Mouse (Mus musculus) embryo, embryonic 11.5 days (tissue): ENCODE data around the gene Itgam.
"Not testable (repeated sequence)": the region's sequence is repeated elsewhere in the genome, so short reads cannot be mapped to it uniquely, and the experiment has no call there.

ENCODE experiments used
- DNase-seq: peaks from one replicate; pipeline ENCODE4 v3.0.0-alpha.2; 2012; ENCODE audit warnings: low read depth, low spot score

Gene Itgam

DNA sequence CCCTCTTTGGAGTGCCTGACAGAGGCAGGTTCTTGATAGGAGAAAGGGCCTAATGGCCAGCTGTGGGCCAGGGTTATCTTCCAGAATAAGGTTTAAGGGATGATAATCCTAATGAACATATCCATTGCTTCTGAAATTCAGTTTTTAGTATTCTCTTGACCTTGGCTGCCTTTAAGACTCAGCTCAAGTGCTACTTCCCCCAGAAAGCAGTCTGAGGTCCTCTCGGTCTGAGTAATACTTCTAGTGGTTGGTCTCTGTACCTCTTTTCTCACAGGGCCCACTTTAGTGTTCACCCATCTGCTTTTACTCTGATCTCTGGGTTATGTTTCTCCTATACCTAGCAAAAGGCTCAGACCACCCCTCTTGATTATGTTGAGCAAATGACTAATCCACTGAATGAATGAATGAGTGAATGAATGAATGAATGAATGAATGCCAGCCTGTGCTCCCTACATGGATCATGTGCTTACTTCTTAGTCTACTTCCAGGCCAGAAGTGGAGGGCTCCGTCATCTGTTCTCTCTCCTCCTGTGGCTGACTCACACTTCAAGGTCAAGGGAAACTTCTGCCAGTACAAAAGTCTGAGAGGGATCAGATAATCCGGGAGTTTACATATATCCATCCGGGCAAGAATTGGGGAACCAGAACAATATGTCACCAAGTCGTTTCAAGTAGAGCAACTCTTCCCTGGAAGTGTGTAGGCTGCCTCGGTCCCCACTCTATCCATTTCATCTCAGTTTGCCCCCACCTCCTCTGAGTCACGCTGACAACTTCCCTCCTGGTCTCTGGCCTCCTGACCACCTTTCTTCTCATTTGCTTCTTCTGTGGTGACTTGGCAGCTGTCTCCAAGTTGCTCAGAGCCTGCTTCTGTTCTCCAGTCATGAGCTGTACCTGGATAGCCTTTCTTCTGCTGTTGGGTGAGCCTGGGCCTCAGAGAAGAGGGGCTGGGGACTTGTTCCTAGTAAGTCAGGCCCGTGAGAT, 66.6 kb downstream of the Itgam start, which contains the start of gene Itgax:
TSS of gene Itgax (plus strand) at position 807 of the 980 bp plus-strand sequence.
- DNase-seq: no peak

DNA sequence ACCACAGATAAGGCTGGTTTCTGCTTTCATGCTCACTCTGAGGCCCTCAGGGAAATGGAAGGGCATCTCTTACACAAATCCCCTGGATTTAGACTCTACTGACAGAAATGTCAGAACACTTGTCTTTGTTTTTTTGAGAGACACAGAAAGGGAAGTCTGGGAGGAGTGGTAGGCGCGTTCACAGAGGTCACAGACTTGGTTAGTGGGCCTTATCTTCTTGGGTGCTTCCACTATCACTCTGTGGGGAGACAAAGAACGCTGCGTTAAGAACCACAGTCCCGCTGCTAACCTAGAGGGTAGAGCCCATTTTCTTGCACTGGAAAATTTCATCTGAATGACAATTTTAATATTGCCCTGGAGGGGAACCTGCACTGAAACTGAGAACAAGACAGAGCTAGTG, 69.7 kb downstream of the Itgam start:
- DNase-seq: no peak

DNA sequence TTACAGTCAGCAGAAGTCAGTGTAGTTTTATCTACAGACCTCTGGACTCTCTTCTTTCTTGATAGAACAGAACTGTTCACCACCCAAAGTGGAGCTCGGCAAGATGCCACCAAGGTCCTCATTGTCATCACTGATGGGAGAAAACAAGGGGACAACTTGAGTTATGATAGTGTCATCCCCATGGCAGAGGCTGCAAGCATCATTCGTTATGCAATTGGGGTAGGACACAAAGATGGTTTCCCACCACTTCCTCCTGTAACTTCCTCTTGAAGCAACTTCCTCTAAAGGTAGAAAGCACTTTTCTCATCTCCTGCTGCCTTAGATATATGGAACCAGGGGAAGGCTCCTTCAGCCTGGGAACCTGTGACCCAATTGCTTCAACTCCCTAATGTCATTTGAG, 71.2 kb downstream of the Itgam start:
- DNase-seq: no peak

DNA sequence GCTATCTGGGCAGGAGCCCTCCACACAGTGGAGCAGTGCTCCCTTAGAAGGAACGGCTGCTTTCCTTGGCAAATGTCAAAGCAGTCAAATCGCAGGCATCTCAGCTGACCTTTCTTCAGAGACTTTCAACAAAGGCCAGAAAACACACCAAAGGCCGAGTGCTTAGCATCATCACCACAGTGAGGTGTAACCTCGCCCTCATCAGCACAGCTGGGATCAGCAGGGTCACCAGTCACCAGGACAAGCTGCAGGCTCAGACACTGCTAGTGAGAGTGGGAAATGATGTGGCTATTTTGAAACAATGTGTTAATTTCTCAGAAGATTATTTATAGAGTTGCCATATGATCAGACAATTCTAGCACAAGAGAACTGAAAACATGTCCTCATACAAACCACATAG, 74.5 kb downstream of the Itgam start:
- no peak for DNase-seq

DNA sequence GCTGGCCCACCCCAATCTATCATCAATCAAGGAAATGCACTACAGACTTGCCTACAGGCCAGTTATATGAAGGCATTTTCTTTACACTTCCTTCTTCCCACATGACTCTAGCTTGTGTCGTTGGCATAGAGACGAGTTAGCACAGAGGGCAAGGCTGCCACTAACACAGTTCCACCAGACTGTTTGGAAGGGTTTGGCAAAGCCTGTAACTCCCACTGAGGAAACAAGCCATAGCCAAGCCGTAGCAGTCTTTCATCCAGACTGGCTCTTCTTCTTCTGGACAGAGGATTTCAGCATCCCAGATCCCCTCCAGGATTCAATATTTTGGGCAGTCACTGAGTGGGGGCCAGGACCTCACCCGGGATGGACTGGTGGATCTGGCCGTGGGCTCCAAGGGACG, 77.2 kb downstream of the Itgam start:
- no peak for DNase-seq

DNA sequence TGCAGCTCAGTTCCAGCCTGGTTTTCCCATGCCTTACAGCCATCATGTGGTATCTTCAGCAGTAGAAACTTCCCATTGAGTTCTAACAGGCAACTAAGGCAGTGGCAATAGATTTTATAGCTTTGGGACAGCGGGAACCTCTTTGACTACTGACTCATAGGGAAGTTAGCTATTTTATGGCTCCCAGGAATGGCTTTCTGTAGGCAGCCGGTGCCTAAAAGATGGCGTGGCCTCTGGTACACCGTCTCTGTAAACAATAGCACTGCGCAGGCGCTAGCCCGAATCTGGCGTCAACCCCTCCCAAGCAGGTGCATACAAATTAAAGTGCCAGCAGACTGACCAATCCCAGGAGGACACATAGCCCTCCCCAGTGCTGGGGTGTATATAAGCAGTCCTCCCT, 88.5 kb downstream of the Itgam start:
- DNase-seq: no peak

DNA sequence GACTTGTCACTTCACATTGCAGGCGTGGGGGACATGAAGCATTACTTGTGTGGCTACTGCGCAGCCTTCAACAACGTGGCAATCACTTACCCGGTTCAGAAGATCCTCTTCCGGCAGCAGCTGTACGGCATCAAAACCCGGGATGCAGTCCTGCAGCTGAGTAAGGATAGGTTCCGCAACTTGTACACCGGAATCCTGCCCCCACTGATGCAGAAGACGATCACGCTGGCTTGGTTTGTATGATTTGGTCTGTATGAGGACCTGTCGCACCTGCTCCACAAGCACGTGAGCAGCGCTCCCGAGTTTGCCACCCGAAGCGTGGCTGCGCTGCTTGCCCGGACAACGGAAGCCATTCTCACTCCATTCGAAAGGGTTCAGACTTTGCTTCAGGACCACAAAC, 91.6 kb downstream of the Itgam start, which contains the start of gene Itgad:
TSS of gene Itgad (plus strand) at position 301 of the 400 bp plus-strand sequence.
- DNase-seq: no peak

DNA sequence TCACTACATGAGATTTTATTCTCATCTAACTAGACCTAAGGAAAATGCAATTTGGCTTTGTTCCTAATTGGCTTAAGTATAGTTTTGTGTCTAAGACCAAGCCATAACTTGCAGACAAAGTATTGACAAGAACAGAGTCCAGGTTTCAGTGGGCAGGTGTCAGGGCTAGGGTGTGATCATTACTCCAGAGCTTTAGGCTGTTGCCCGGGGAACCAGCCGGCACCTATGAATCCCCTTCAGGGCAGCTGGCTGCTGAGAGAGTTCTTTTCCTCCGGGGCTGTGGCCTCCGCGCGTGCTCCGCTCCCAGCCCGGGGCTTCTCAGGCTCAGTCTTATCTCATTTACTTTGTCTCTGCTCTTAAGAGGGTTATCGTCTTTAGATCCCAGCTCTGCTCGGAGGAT, 92.5 kb downstream of the Itgam start:
- DNase-seq: no peak

DNA sequence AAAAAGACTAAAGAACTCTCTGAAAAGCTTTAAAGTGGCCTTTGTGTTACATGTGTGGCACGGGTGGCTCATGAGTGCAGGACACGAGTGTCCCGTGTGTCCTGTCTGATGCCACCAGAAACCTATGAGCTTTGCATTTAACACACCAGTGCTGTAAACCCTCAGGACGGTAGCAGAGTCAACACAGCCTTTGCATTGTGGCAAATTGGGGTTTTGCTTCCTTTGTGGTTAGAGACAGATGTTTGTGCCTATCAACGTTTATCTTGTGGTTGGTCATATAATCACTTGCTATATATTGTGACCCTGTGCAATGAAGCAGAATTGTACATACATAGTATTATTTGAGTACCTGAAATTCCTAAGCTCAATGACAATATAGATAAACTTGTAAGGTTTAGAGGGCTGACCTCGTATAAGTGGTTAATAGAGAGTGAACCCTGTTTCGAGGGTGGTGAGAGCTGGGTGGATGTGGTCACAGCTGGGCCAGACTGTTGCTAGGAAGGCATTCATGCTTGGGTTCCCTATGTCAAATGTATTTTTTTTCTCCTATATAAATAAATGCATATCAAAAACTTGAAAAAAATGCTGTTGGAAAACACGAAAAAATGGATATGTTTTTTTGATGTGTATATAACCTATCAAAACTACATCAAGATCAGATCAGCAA, 96.4 kb downstream of the Itgam start:
- not testable (repeated sequence) for DNase-seq

DNA sequence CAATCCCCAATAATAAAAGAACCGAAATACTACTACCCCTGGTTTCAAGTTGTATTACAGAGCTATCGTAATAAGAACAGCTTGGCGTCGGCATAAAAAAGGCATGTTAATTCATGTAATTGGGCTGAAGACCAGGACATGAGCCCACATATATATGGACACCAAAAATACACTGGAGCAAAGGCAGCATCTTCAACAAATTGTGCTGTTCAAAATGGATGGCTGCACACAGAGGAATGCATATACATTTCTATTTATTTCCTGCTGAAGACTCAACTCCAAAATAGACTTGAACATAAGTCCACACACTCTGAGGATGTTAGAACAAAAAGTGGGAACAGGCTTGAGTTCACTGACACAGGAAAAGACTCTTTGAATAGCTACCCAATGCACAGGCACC, 101.6 kb downstream of the Itgam start:
- no peak for DNase-seq

DNA sequence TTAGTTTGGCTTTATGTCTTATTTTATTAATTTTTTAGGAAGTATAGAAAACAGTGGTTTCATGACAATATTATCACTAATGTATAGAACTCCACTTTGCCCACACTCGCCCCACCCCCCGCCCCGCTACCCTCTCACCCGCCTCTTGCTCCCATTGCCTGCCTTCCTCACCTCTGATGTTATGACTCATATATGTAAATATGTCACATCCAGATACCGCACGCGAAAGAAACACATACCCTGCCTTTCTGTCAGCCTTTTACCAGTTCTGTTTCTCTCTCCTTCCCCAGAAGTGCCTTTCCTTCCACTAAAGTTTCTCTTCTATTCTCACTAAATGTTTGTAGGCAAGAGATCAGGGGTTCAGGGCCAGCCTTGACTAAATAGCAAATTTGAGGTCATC, 104.0 kb downstream of the Itgam start:
- DNase-seq: no peak
